Mouse (Mus musculus): ENCODE data around the gene Pgpep1l.
A peak's percentile ranks its signal among the peaks of the same experiment; 100 is the strongest.
"Not testable (repeated sequence)": the region's sequence is repeated elsewhere in the genome, so short reads cannot be mapped to it uniquely, and the experiment has no call there.

Gene Pgpep1l

GRCm38 (mm10) chr7:68282304-68283132, 18.5 kb upstream of the Pgpep1l start:
- DNase-seq, result no peak

- DNase-seq, result no peak
Measured at GRCm38 (mm10) chr7:68281341-68281740, 17.3 kb upstream of the Pgpep1l start.

GRCm38 (mm10) chr7:68280352-68280869, 16.4 kb upstream of the Pgpep1l start:
- DNase-seq, result no peak

GRCm38 (mm10) chr7:68279481-68279880, 15.4 kb upstream of the Pgpep1l start:
- no peak for DNase-seq

- DNase-seq, result no peak
Measured at GRCm38 (mm10) chr7:68278908-68279307, 14.9 kb upstream of the Pgpep1l start.

GRCm38 (mm10) chr7:68278385-68278784, 14.4 kb upstream of the Pgpep1l start:
- DNase-seq, result no peak

GRCm38 (mm10) chr7:68277897-68278270, 13.9 kb upstream of the Pgpep1l start:
- no peak for DNase-seq

- DNase-seq, result peak in 1 of 2 experiments; percentile 22
Measured at GRCm38 (mm10) chr7:68277054-68277896, 13.2 kb upstream of the Pgpep1l start.

GRCm38 (mm10) chr7:68275838-68276731, 12.1 kb upstream of the Pgpep1l start:
- peak; percentile 37 to 47 for DNase-seq

GRCm38 (mm10) chr7:68275445-68275837, 11.4 kb upstream of the Pgpep1l start:
- not testable (repeated sequence) for DNase-seq

GRCm38 (mm10) chr7:68274951-68275350, 10.9 kb upstream of the Pgpep1l start:
- no peak for DNase-seq

- no peak for DNase-seq
Measured at GRCm38 (mm10) chr7:68274218-68274617, 10.2 kb upstream of the Pgpep1l start.

- no peak for DNase-seq
Measured at GRCm38 (mm10) chr7:68273515-68273914, 9.5 kb upstream of the Pgpep1l start, which contains the start of gene Fam169b. TSS of gene Fam169b (plus strand) at chr7:68273839.

- no peak for DNase-seq
Measured at GRCm38 (mm10) chr7:68272607-68273006, 8.6 kb upstream of the Pgpep1l start.

GRCm38 (mm10) chr7:68271816-68272215, 7.8 kb upstream of the Pgpep1l start:
- no peak for DNase-seq

GRCm38 (mm10) chr7:68270551-68270950, 6.5 kb upstream of the Pgpep1l start:
- no peak for DNase-seq

GRCm38 (mm10) chr7:68266691-68267090, 2.7 kb upstream of the Pgpep1l start:
- DNase-seq, result no peak

GRCm38 (mm10) chr7:68265391-68265790, 1.4 kb upstream of the Pgpep1l start:
- no peak for DNase-seq

- peak; percentile 45 to 54 for DNase-seq
Measured at GRCm38 (mm10) chr7:68264531-68264930, 498 bp upstream of the Pgpep1l start.

- no peak for DNase-seq
Measured at GRCm38 (mm10) chr7:68263346-68264027, 546 bp downstream of the Pgpep1l start.

GRCm38 (mm10) chr7:68262612-68263200, 1.3 kb downstream of the Pgpep1l start:
- DNase-seq, result no peak

All from cerebellum, postnatal 14 days (tissue).